Mouse (Mus musculus) frontal cortex, postnatal 36 days (tissue): Measurements from ENCODE around the gene Slc23a2.
A peak's percentile ranks its signal among the peaks of the same experiment; 100 is the strongest.

Experiments used
- DNase-seq, 2 experiments: peaks; one replicate each; pipeline ENCODE4 v3.0.0; 2022; ENCODE audit warnings: low spot score in 2 of 2

The Slc23a2 gene

GRCm38 (mm10) chr2:132134758-132135157 lies 10.2 kb downstream of the Slc23a2 start:
- DNase-seq, result no peak

DNA sequence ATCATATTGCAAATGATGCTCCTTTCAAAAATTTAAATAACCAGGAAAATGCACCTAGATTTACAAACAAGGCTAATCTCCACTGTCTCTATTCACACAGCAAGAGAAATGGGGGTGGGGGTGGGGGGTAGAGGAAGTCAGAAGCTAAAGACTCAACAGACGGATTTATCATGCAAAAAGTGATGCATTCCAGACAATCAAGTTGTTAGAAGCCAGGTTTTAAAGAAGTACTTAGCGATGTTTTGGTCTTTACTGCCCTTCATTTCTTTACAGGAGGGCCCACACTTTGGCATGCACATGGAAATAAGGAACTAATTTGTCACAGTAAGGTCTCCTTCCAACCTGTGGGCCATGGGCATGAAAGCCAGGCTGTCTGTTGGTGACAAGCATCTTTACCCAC lies 11.5 kb downstream of the Slc23a2 start:
- no peak for DNase-seq

DNA sequence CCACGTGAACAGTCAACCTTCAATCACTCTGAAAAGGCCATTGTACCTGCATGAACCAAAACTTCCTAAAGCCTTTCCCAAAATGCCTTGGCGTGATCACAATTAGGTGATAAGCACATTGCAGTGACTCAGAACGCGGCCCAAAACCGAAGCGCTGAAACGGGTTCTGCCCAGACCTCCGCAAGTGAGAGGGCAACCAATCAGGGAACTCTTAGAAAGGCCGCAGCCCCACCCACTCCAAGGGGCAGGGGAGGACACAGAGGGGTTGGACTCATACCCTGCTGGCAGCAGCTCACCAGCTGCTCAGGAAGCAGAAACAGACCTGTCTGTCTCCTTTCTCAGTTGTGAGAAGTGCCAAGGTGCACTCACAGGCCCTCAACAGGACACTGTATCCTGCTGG lies 13.6 kb downstream of the Slc23a2 start:
- DNase-seq, result no peak

- no peak for DNase-seq
Measured at GRCm38 (mm10) chr2:132129980-132130379, 14.9 kb downstream of the Slc23a2 start.

DNA sequence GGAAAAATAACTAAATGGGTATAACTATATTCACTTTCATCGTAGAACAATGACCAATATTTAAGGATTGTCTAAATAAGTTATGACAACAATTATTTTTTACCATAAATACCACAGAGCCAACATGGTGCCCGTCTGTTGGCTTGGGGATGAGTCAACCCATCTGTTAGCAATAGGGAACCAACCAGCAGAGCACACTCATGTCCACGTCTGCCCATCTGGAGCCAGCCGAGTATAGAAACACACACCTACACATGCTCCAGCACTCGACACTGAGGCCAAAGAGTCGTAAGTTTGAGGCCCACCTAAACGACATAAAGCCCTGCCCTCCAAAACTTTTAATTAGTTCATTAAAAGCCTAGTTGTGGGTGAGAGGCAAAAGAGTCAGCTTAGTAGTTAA lies 15.7 kb downstream of the Slc23a2 start:
- no peak for DNase-seq

DNA sequence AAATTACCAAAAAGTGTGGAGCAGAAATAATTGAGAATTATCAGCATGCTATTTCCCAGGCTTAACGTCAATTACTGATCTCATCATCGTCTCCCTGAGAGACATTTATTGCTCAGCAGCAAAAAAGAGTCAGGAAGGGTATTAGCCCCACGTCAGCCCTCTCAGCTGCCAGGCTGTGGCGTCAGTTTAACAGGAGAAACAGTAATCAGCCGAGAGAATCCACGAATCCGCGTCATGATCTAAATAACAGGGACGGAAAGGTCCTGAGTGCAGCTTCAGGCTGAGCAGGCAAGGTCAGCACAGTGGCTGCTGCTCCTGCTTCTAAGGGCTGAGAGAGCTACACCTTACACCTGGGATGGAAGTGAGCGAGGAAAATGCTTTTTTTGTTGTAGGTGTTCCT lies 17.0 kb downstream of the Slc23a2 start:
- no peak for DNase-seq

DNA sequence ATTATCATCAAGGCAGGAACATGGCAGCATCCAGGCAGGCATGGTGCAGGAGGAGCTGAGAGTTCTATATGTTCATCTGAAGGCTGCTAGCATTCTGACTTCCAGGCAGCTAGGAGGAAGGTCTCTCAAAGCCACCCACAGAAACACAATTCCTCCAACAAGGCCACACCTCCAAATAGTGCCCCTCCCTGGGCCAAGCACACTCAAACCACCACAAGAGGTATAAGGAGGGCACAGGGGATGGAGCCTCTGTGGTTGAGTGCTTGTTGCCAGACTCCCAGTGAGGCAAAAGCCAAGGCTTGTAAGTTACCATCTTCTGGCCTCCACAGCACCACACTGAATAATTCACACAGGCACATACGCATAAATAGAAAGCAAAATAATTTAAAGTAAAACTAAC lies 18.6 kb downstream of the Slc23a2 start:
- no peak for DNase-seq

DNA sequence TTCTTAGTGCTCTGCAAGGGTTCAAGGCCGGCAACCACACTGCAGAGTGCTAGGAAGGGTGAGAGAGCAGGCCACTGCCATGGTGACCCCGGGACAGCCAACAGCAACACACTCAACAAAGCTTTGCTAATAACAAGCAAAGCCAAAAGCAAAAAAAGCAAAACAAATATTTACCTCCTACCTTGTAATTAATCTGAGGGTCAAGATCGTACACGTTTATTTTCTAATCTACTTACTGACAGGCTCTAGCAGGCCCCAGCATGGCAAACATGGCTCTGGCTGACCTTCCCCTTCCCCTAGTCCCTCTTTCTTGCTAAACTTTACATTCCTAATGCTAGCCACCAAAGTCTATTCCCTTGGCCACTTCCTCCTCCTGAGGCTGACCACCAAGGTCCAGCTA lies 21.8 kb downstream of the Slc23a2 start:
- no peak for DNase-seq

GRCm38 (mm10) chr2:132121050-132121449 lies 23.9 kb downstream of the Slc23a2 start:
- DNase-seq, result no peak

DNA sequence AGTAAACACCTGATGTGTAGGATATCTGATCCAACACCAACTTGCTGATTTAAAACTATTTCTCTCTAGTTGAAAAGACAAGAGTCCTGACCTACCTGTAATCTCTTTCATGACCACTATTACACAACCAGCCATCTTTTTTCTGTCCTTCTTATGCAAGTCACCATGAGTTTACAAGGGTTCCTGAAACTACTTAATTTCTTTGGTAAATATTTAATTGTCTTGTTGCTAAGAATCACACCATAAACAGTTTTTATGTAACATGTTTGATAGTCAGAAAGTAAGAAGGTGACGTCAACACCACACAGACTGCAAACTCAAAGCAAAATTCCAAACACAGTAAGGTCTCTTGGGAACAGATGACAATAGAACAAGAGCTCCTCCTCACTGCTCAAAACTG lies 26.3 kb downstream of the Slc23a2 start:
- DNase-seq, result no peak

DNA sequence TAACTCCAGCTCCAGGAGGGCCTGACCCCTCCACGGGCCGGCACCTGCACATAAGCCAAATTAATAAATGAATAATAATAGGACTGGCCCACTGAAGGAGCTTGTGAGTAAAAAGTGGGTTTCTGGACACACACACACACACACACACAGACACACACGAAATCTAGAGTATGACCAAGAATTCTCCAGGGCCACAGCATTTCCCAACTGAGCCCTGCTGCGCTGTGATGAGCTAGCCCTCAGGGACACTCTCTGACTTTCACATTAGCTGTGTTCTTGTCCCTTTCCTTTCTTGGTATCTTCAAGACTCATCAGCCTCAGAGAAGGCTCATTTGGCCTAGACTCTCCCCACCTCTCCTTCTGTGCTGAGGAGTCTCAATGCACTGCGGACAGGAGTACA lies 29.0 kb downstream of the Slc23a2 start:
- DNase-seq, result no peak

DNA sequence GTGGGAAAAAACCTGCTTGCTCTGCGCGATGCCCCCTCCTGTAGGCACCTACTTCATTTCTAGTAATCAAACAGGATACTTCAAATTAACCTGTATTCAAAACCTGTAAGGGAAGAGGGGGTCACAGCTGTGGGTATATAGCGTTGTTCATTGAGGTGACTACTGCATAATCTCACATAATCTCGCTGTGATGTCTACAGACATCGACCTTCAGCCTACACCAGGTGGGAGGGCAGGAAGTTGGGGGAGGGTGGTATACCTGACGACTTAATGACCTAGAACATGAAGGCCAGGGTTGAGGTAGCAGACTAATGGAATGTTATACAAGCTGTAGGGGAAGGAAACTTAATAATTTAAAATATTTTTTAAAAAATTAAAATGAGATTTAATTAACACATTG lies 29.6 kb downstream of the Slc23a2 start:
- DNase-seq, result no peak

DNA sequence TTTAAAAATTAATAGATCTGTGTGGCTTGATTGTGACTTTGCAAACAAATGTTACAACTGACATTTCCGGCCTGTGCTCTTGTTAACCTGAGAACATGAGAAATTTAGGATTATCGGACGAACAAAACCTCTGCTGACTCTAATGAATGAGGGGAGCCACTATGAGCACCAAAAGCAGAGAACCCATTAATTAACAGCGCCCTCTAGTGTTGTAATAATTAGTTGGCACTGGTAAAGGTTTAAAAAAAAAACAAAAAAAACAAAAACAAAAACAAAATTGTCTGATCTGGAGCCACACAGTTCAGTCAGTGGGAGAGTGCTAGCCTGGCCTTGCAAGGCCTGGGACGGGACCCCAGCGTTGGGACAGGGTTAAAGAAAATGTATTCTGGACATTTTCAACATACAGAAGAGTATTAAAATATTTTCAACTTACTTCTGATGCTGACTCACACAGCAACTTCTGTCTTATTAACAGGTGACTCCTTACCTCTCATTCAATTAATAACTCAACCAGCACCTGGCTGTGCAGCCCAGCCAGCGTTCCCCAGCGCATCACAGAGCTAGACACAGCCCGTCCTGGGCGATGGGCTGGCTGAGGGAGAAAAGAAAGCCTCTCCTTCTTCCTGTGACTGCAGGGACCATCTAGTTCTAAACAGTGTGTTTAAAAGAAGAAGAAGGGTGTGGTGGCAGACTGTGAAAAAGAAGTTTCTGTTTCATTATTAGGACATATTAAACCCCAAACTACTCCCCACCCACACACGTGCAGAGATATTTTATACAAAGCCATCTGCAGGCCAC lies 30.7 kb downstream of the Slc23a2 start:
- DNase-seq, result no peak

- DNase-seq, result no peak
Measured at GRCm38 (mm10) chr2:132112319-132112718, 32.6 kb downstream of the Slc23a2 start.

- no peak for DNase-seq
Measured at GRCm38 (mm10) chr2:132111905-132112304, 33.0 kb downstream of the Slc23a2 start.

- DNase-seq, result peak; percentile 61 to 85
Measured at GRCm38 (mm10) chr2:132111266-132111665, 33.6 kb downstream of the Slc23a2 start.

GRCm38 (mm10) chr2:132110702-132111101 lies 34.2 kb downstream of the Slc23a2 start:
- DNase-seq, result no peak

DNA sequence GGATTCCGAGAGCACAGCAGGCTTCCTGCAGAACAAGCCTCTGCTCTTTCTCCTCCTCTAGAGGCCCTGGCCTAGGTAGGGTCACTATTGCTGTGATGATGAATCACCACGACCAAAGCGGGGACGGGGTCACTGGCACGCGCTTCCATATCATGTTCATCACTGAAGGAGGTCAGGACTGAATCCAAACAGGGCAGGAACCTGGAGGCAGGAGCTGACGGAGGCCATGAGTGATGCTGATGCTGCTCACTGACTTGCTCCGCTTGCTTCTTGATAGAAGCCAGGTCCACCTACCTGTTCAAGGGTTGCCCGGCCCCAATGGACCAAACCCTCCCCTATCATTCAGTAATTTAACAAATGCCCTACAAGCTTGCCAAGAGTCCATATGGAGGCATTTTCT lies 35.9 kb downstream of the Slc23a2 start:
- no peak for DNase-seq

DNA sequence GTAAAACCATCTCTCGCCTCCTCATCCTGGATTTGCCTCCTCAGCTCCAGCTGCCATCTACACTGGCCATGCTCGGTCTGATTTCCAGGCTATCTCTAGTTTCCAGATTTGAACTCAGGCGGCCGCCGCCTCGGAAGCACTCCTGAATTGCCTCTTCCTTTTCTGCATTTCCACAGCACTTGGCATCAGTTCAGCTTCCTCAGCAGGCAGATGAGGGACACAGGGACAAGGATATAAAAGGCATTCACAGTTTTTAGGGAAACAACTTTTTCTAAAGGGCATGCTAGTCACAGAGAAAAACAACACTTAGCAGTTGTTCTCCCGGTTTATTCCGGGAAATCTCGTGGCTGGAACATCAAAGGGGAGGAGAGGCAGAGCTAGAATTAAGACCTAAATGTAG lies 37.3 kb downstream of the Slc23a2 start:
- peak; percentile 73 to 76 for DNase-seq

- no peak for DNase-seq
Measured at GRCm38 (mm10) chr2:132106069-132106468, 38.8 kb downstream of the Slc23a2 start.

DNA sequence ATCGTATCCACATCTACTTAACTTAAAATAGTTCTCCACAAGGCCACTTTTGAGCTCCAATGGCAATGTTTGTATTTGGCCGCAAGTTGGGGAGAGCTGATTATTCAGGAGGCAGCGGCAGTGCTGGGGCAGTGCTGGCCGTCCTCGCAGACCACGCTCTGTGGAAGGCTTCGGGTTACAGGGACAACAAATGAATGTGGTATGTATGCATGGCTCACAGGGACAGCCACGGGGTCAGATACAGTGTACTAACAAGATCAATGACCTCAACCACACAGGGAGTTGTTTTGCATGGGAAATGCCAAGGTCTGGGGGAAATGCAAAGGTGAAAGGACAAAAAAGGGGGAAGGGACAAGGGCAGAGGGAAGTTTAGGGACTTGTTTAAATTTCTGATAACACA lies 41.6 kb downstream of the Slc23a2 start:
- no peak for DNase-seq

- no peak for DNase-seq
Measured at GRCm38 (mm10) chr2:132102505-132103130, 42.3 kb downstream of the Slc23a2 start.

- no peak for DNase-seq
Measured at GRCm38 (mm10) chr2:132098942-132099672, 45.8 kb downstream of the Slc23a2 start.
